Mouse (Mus musculus) C2C12 (cell line): Measurements from ENCODE around the gene Saa1. TPM values are rescaled to one million over a fixed set of nuclear protein-coding genes. Genes with fewer than 3 reads are reported as not detected.
"Not testable (repeated sequence)": the region's sequence is repeated elsewhere in the genome, so short reads cannot be mapped to it uniquely, and the experiment has no call there.

ENCODE experiments used
- H3K27me3 ChIP-seq: one replicate; pipeline ENCODE4 v1.6.1; 2011; ENCODE audit not compliant: control insufficient read depth, insufficient read depth, insufficient read length
- H3K36me3 ChIP-seq: one replicate; pipeline ENCODE4 v1.6.1; 2011; ENCODE audit not compliant: control insufficient read depth, insufficient read depth
- H3K4me3 ChIP-seq: one replicate; pipeline ENCODE4 v1.5.1; 2011; ENCODE audit warnings: mild to moderate bottlenecking, control low read depth; ENCODE audit not compliant: poor library complexity, insufficient read depth, severe bottlenecking
- H3K79me2 ChIP-seq: one replicate; pipeline ENCODE4 v1.6.1; 2011; ENCODE audit not compliant: control insufficient read depth, insufficient read depth
- H3K79me3 ChIP-seq: one replicate; pipeline ENCODE4 v1.6.1; 2011; ENCODE audit warnings: low read depth, control low read depth
- H3ac ChIP-seq: one replicate; pipeline ENCODE3; 2011; ENCODE audit warnings: low read depth; ENCODE audit not compliant: control insufficient read depth, insufficient read length
- CEBPB ChIP-seq: IDR thresholded peaks from one replicate; pipeline ENCODE4 v1.6.1; 2011; ENCODE audit warnings: low read depth, mild to moderate bottlenecking, control low read depth, moderate library complexity
- CTCF ChIP-seq: IDR thresholded peaks from one replicate; pipeline ENCODE4 v1.5.1; 2011; ENCODE audit not compliant: control insufficient read depth, insufficient read depth, insufficient read length
- FOSL1 ChIP-seq: IDR thresholded peaks from one replicate; pipeline ENCODE4 v1.8.0; 2011; ENCODE audit warnings: mild to moderate bottlenecking, low read length; ENCODE audit not compliant: poor library complexity, insufficient read depth, severe bottlenecking
- MAX ChIP-seq: IDR thresholded peaks from one replicate; pipeline ENCODE4 v1.6.1; 2011; ENCODE audit warnings: mild to moderate bottlenecking, control low read depth
- MYOD1 ChIP-seq: IDR thresholded peaks from one replicate; pipeline ENCODE4 v1.6.1; 2011; ENCODE audit warnings: low read depth; ENCODE audit not compliant: control insufficient read depth, insufficient read length
- MYOG ChIP-seq: IDR thresholded peaks from one replicate; pipeline ENCODE4 v1.6.1; 2011; ENCODE audit not compliant: control insufficient read depth, insufficient read length; ENCODE audit errors: extremely low read depth
- USF1 ChIP-seq: IDR thresholded peaks from one replicate; pipeline ENCODE4 v1.6.1; 2011; ENCODE audit warnings: low read depth, mild to moderate bottlenecking, control low read depth, moderate library complexity
- long read RNA-seq, 2 experiments: library from polyadenylated mRNA; unstranded; transcript quantifications; one replicate each; pipeline ENCODE4 v2.0.0; 2019 to 2020
- polyA plus RNA-seq: library from polyadenylated mRNA; unstranded; fragments of >200 nt; fragmentation: generic; extraction: Trizol; gene quantifications from one replicate; pipeline ENCODE4 v1.2.1, GENCODE M21; 2012; ENCODE audit warnings: missing spikeins

Saa1 gene
- polyA plus RNA-seq = not detected
- long read RNA-seq, experiment 1 = 0 reads
- long read RNA-seq, experiment 2 = 0 reads

DNA sequence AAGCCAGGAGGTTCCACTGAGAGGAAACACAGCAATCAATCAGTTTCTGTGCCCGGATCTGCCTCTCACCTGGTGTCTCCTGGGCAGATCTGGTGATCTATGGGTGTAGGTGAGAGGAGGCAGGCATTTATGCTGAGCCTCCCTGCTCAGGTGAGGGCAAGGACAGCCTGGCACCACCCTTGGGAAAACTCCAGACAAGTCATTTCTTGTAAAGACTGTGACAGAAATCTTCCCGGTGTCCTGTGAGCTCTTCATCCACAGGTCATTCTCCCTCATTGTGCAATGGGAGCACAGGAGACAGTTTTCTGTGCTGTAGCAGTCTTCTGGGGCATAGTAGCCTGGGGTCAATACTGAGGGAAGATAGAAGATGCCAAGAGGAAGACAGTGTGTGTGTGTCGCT is at the start of gene Saa1:
Gene Saa1 (minus strand): TSS at position 101 of the 400 bp plus-strand sequence.
- H3ac ChIP-seq, H3K27me3 ChIP-seq, H3K79me2 ChIP-seq, H3K36me3 ChIP-seq, H3K79me3 ChIP-seq, H3K4me3 ChIP-seq: not testable (repeated sequence)

DNA sequence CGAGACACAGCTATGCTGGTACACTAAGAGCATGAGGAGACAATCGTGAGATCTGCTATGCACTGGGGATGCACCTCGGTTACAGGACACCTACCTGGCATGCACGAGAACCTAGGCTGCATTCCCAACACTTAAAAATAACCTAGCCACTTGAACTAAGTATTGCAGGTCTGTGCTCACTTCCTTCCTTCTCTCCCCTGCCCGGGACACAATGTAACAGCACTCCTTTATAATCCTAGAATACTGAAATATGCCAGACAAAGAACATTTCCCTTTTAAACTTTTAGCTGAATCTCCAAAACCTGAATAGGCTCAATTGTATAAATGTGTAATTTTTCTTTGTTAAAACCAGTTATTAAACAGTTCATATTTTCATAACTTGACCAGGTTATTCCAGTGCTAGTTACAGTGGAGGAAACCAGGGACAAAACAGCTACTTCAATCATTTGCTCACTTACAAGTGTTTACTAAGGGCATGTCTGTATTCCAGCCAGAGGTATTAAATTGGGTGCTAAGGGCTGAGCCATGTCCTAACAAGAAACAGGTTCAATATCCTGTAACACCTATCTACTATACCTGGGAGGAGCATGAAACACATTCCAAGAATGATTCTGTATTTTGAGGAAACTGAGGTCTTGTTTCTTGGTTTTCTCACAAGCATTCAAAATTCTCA is 46.5 kb upstream of the Saa1 start:
- no peak overlapping the region for H3ac ChIP-seq
- H3K4me3 ChIP-seq = no peak overlapping the region
- H3K79me3 ChIP-seq = peaks cover 6% of the 10 kb centered on the region
- H3K27me3 ChIP-seq = no peaks in the 10 kb centered on the region
- peaks cover 19% of the 10 kb centered on the region for H3K79me2 ChIP-seq
- H3K36me3 ChIP-seq = peaks cover 27% of the 10 kb centered on the region
- no peak for TF ChIP-seq MYOG

DNA sequence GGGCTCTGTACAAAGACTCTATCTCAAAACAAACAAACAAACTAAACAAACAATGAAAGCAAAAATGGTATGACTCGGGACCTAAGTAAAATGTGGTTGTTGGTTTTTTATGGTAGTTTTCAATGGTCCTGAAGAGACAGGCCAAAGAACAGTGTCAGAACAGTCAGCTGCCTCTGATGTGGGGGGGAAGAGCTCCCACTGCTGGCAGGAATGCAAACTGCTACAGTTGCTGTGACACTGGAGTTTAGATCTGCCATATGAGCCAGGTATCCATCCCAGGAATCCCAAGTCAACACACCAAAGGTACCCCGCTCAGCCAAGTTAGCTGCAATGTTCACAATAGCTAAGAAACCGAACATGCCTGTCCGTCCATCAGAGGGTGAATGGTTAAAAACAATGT is 27.9 kb upstream of the Saa1 start:
- TF ChIP-seq CTCF = peak; percentile 93
- TF ChIP-seq FOSL1 = no peak
- no peak overlapping the region for H3K4me3 ChIP-seq
- H3K27me3 ChIP-seq = no peaks in the 10 kb centered on the region
- no peaks in the 10 kb centered on the region for H3K79me3 ChIP-seq
- H3K79me2 ChIP-seq = no peaks in the 10 kb centered on the region
- H3ac ChIP-seq = no peak overlapping the region
- peaks cover 64% of the 10 kb centered on the region for H3K36me3 ChIP-seq

DNA sequence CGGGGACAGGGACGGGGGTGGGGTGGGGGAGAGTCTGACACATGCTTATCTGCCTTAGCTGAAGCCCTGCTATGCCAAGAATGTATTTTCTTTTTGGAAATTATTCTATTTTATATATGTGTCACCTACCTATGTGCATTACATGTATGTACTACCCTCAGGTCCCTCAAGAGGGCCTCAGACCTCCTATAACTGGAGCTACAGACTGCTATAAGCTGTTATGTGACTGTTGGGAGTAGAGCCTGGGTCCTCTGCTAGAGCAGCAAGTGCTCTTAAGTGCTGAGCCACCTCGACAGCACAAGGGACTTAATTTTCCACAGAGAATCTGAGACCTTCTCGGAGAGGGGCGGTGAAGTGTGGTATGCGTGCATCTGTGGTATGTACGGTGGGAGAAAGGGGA is 25.7 kb upstream of the Saa1 start:
- TF ChIP-seq USF1 (no peak), CEBPB (no peak), FOSL1 (no peak), MAX (no peak), MYOD1 (no peak), CTCF (no peak), MYOG (no peak)
- H3K4me3 ChIP-seq = no peak overlapping the region
- no peaks in the 10 kb centered on the region for H3K27me3 ChIP-seq
- H3K79me3 ChIP-seq = no peaks in the 10 kb centered on the region
- peaks cover 59% of the 10 kb centered on the region for H3K36me3 ChIP-seq
- no peaks in the 10 kb centered on the region for H3K79me2 ChIP-seq
- H3ac ChIP-seq = no peak overlapping the region

DNA sequence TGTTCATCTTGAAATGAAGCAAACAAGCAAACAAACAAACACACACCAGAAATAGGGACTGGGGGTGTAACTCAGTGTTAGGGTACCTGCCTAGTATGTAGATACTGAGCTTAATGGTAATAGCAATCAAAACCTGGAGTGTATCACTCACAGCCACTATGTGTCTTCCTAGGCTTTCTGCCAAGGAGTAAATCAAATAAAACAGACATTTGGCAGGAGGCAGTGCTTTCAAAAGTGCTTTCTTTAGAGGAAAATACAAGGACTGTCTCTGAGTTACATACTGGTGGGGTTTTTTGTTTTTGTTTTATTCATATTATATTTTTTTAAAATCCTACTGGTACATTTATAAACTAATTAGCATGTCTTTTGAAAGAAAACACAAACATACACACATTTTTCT is 24.6 kb upstream of the Saa1 start:
- no peak for TF ChIP-seq FOSL1
- no peak for TF ChIP-seq MYOG
- no peak for TF ChIP-seq MAX
- no peak for TF ChIP-seq MYOD1
- no peak for TF ChIP-seq USF1
- TF ChIP-seq CEBPB = no peak
- Histone ChIP-seq H3K79me3 (no peaks in the 10 kb centered on the region), H3K4me3 (no peak overlapping the region), H3ac (no peak overlapping the region), H3K79me2 (no peaks in the 10 kb centered on the region), H3K36me3 (peaks cover 60% of the 10 kb centered on the region), H3K27me3 (no peaks in the 10 kb centered on the region)

DNA sequence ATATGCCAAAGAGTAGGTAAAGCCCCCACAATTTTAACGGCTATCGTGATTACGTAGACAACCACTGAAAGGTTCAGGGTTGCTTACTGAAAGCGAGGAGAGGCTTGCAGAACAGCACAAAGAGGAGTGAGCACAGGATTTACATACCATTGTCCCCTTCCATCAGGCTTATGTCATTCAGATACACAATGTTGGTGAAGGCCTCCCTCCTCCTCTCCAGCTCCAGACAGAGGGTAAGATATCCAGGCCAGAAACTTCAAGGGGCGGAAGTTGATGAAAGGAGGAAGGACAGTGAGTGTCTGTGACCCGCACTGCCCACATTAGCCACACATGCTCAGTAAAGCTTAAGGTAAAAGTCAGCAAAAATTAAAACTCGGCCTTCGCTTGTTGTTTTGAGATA is 21.9 kb upstream of the Saa1 start:
- H3K4me3 ChIP-seq = no peak overlapping the region
- H3K79me3 ChIP-seq = no peaks in the 10 kb centered on the region
- H3K36me3 ChIP-seq = peaks cover 59% of the 10 kb centered on the region
- TF ChIP-seq MAX = no peak
- no peak for TF ChIP-seq MYOD1
- TF ChIP-seq MYOG = no peak
- no peak for TF ChIP-seq FOSL1
- TF ChIP-seq CEBPB = no peak
- TF ChIP-seq USF1 = no peak
- H3K27me3 ChIP-seq = no peaks in the 10 kb centered on the region
- no peak overlapping the region for H3ac ChIP-seq
- H3K79me2 ChIP-seq = no peaks in the 10 kb centered on the region

DNA sequence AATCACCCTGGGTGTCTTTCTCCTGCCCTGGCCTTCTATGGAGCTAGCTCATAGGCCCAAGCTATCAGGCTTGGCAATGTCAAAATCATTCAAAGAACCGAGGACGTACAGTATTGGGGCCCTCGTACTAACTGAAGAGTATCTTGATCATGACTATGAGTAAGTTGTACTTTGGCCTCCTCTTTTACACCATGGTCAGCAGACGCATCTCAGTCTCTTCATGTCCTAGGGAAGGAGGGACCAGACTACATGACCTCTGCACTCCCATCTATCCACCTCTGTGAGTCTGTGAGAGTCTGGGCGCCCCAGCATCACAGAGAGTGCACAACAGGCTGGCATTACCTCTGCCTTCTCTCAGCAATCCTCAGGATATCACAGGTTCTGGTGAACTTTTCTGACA is 19.8 kb upstream of the Saa1 start:
- Histone ChIP-seq H3K36me3 (peaks cover 51% of the 10 kb centered on the region), H3K27me3 (no peaks in the 10 kb centered on the region), H3ac (no peak overlapping the region), H3K4me3 (no peak overlapping the region), H3K79me3 (no peaks in the 10 kb centered on the region), H3K79me2 (no peaks in the 10 kb centered on the region)
- TF ChIP-seq MYOD1 = no peak
- TF ChIP-seq CEBPB = no peak
